Mouse (Mus musculus) cerebellum, adult 2 months (tissue): ENCODE measurements at regions not wholly inside any gene's neighbourhood (a gene's known extent, or its start where the extent isn't known, plus 50 kb on each side); places are given as distances from the start of the nearest gene placed in this dataset.

ENCODE experiments used
- CTCF ChIP-seq: fragments of 200-500 bp; IDR thresholded peaks from 2 replicates; pipeline ENCODE4 v1.5.1; 2011; ENCODE audit warnings: low read depth, mild to moderate bottlenecking, control low read depth, low read length, moderate library complexity, borderline replicate concordance; ENCODE audit not compliant: insufficient read depth
- POLR2A ChIP-seq: fragments of 200-500 bp; IDR thresholded peaks from 2 replicates; pipeline ENCODE4 v1.6.1; 2011; ENCODE audit warnings: low read length, control low read depth, borderline replicate concordance; ENCODE audit not compliant: insufficient read depth

DNA sequence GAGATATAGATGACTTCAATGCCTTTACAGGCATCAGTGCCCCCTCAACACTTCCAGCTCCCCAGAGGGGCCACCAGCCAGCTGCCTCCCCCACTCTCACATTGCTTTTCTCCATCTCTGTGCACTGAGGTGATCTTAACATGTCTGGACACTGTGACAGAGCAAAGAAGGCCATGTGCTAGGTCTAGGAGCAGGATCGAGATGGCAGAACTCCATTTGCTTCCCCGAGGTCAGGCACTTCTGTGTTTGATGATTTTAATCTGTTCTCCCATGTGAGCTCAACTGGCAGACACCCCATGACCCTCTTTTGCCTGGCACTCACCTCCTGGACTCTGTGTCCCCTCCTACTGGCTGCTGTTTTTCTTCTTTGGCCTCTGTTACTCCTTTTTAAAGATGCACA is 95.8 kb downstream of the Irs2 start:
- TF ChIP-seq CTCF (no peak), POLR2A (no peak)
